Mouse (Mus musculus): ENCODE data around the gene Cfap58.

- TF ChIP-seq TAL1 (IDR thresholded peaks at IDR 0.05; ENCODE audit: low read length) = no peak
- no peak for TF ChIP-seq GATA1 (IDR thresholded peaks at IDR 0.05; ENCODE audit: low read length)
Observed at GRCm38 (mm10) chr19:47915251-47915650, 22.2 kb upstream of the Cfap58 start.

Measured in erythroblast, embryonic 14.5 days (primary cell).